Mouse (Mus musculus) MEL (cell line): ENCODE measurements around the gene Tspyl4. TPM values are rescaled to one million over a fixed set of nuclear protein-coding genes. Genes with fewer than 3 reads are reported as not detected.

Experiments
- DNase-seq: peaks from one replicate; pipeline ENCODE4 v3.0.0; 2011; ENCODE audit warnings: low read depth, low spot score
- H3K27ac ChIP-seq: 2 replicates; pipeline ENCODE4 v1.5.1; 2012; ENCODE audit warnings: low read depth, mild to moderate bottlenecking, control low read depth, low read length, moderate library complexity; ENCODE audit not compliant: control insufficient read depth
- H3K27me3 ChIP-seq, 2 experiments: fragments of 150-350 bp in 1 of 2; sonication (generic) in 1 of 2; 2 replicates each; pipeline ENCODE4 v1.6.1; 2012; ENCODE audit warnings: low read length in 2 of 2, mild to moderate bottlenecking in 2 of 2, improper control_type of control experiment in 1 of 2, moderate library complexity in 1 of 2; ENCODE audit not compliant: insufficient read depth in 2 of 2, control insufficient read depth in 1 of 2
- H3K36me3 ChIP-seq, 2 experiments: 2 replicates each; pipeline ENCODE4 v1.6.1; 2012 to 2014; ENCODE audit warnings: low read length in 2 of 2, improper control_type of control experiment in 1 of 2, inconsistent platforms in 1 of 2, mild to moderate bottlenecking in 1 of 2; ENCODE audit not compliant: insufficient read depth in 2 of 2, control insufficient read depth in 1 of 2
- H3K4me1 ChIP-seq, 2 experiments: fragments of 150-350 bp in 1 of 2; sonication (generic) in 1 of 2; 2 replicates each; pipeline ENCODE4 v1.6.1; 2012; ENCODE audit warnings: low read length in 2 of 2, improper control_type of control experiment in 1 of 2, mild to moderate bottlenecking in 1 of 2; ENCODE audit not compliant: insufficient read depth in 2 of 2, control insufficient read depth in 1 of 2
- H3K4me3 ChIP-seq, 2 experiments: fragments of 150-350 bp in 1 of 2; sonication (generic) in 1 of 2; 2 replicates each; pipeline ENCODE4 v1.5.1; 2012; ENCODE audit warnings: low read depth in 2 of 2, low read length in 2 of 2, mild to moderate bottlenecking in 2 of 2, moderate library complexity in 2 of 2, control low read depth in 1 of 2, improper control_type of control experiment in 1 of 2; ENCODE audit not compliant: control insufficient read depth in 1 of 2, insufficient read depth in 1 of 2
- H3K79me2 ChIP-seq: 2 replicates; pipeline ENCODE4 v1.6.1; 2012; ENCODE audit warnings: mild to moderate bottlenecking, low read length, moderate library complexity; ENCODE audit not compliant: control insufficient read depth, poor library complexity, insufficient read depth
- H3K9ac ChIP-seq: 2 replicates; pipeline ENCODE4 v1.6.1; 2012; ENCODE audit warnings: low read depth, mild to moderate bottlenecking, control low read depth, low read length, moderate library complexity; ENCODE audit not compliant: control insufficient read depth, poor library complexity, severe bottlenecking
- H3K9me3 ChIP-seq: fragments of 150-350 bp; sonication (generic); replicated peaks from 2 replicates; pipeline ENCODE4 v1.6.1; 2012; ENCODE audit warnings: mild to moderate bottlenecking, low read length, improper control_type of control experiment, moderate library complexity; ENCODE audit not compliant: insufficient read depth
- CTCF ChIP-seq, 3 experiments: IDR thresholded peaks in 2 of 3; conservative IDR thresholded peaks in 1 of 3; 2 replicates each; pipeline ENCODE4 v1.5.1; 2011 to 2012; ENCODE audit warnings: low read length in 3 of 3, low read depth in 2 of 3, mild to moderate bottlenecking in 2 of 3, improper control_type of control experiment in 1 of 3, inconsistent platforms in 1 of 3, mixed read lengths in 1 of 3, moderate library complexity in 1 of 3; ENCODE audit not compliant: control insufficient read depth in 1 of 3, insufficient read depth in 1 of 3, poor library complexity in 1 of 3, severe bottlenecking in 1 of 3
- E2F4 ChIP-seq: IDR thresholded peaks from 2 replicates; pipeline ENCODE4 v1.6.1; 2011; ENCODE audit warnings: low read depth, low read length, improper control_type of control experiment, borderline replicate concordance
- EP300 ChIP-seq, 2 experiments: IDR thresholded peaks; 2 replicates each; pipeline ENCODE4 v1.6.1; 2011; ENCODE audit warnings: improper control_type of control experiment in 2 of 2, low read length in 2 of 2, low read depth in 1 of 2, mild to moderate bottlenecking in 1 of 2
- ETS1 ChIP-seq: IDR thresholded peaks from 2 replicates; pipeline ENCODE4 v1.6.1; 2012; ENCODE audit warnings: low read depth, mild to moderate bottlenecking, inconsistent platforms, low read length, improper control_type of control experiment, moderate library complexity
- GABPA ChIP-seq: IDR thresholded peaks from 2 replicates; pipeline ENCODE4 v1.6.1; 2012; ENCODE audit warnings: low read depth, mild to moderate bottlenecking, inconsistent platforms, low read length, improper control_type of control experiment, moderate library complexity
- JUND ChIP-seq: IDR thresholded peaks from 2 replicates; pipeline ENCODE4 v1.6.1; 2011; ENCODE audit warnings: low read depth, mild to moderate bottlenecking, improper control_type of control experiment, low read length
- MAX ChIP-seq: IDR thresholded peaks from 2 replicates; pipeline ENCODE4 v1.6.1; 2011; ENCODE audit warnings: low read length, improper control_type of control experiment
- MEF2A ChIP-seq: IDR thresholded peaks from 2 replicates; pipeline ENCODE4 v1.6.1; 2014; ENCODE audit warnings: low read depth, mild to moderate bottlenecking, inconsistent platforms, low read length, improper control_type of control experiment; ENCODE audit not compliant: poor library complexity, insufficient replicate concordance, severe bottlenecking; ENCODE audit errors: extremely low read depth
- MXI1 ChIP-seq: IDR thresholded peaks from 2 replicates; pipeline ENCODE4 v1.6.1; 2011; ENCODE audit warnings: mild to moderate bottlenecking, low read depth, low read length, improper control_type of control experiment
- MYC ChIP-seq: IDR thresholded peaks from 2 replicates; pipeline ENCODE4 v1.6.1; 2011; ENCODE audit warnings: low read depth, mild to moderate bottlenecking, low read length, improper control_type of control experiment, moderate library complexity
- POLR2A ChIP-seq, 2 experiments: IDR thresholded peaks; 2 replicates each; pipeline ENCODE4 v1.6.1; 2011 to 2012; ENCODE audit warnings: low read length in 2 of 2, mild to moderate bottlenecking in 2 of 2, control low read depth in 1 of 2, improper control_type of control experiment in 1 of 2, low read depth in 1 of 2, moderate library complexity in 1 of 2; ENCODE audit not compliant: control insufficient read depth in 1 of 2, insufficient read depth in 1 of 2, poor library complexity in 1 of 2
- POLR2AphosphoS2 ChIP-seq: IDR thresholded peaks from 2 replicates; pipeline ENCODE4 v1.6.1; 2011; ENCODE audit warnings: low read length, improper control_type of control experiment
- RAD21 ChIP-seq: IDR thresholded peaks from 2 replicates; pipeline ENCODE4 v1.6.1; 2011; ENCODE audit warnings: mild to moderate bottlenecking, low read depth, low read length, improper control_type of control experiment
- SMC3 ChIP-seq: IDR thresholded peaks from 2 replicates; pipeline ENCODE4 v1.6.1; 2011; ENCODE audit warnings: low read depth, low read length, improper control_type of control experiment
- TBP ChIP-seq: IDR thresholded peaks from 2 replicates; pipeline ENCODE4 v1.8.0; 2011; ENCODE audit warnings: low read depth, low read length, improper control_type of control experiment
- TCF12 ChIP-seq: IDR thresholded peaks from 2 replicates; pipeline ENCODE4 v1.6.1; 2014; ENCODE audit warnings: low read depth, mild to moderate bottlenecking, inconsistent platforms, low read length, improper control_type of control experiment, moderate library complexity
- USF1 ChIP-seq: IDR thresholded peaks from 2 replicates; pipeline ENCODE4 v1.6.1; 2014; ENCODE audit warnings: low read depth, mild to moderate bottlenecking, inconsistent platforms, low read length, improper control_type of control experiment, moderate library complexity
- USF2 ChIP-seq, 2 experiments: IDR thresholded peaks; 2 replicates each; pipeline ENCODE4 v1.6.1; 2011 to 2012; ENCODE audit warnings: improper control_type of control experiment in 2 of 2, low read length in 2 of 2, borderline replicate concordance in 1 of 2, inconsistent platforms in 1 of 2, low read depth in 1 of 2, mild to moderate bottlenecking in 1 of 2; ENCODE audit not compliant: insufficient read depth in 1 of 2
- ZKSCAN1 ChIP-seq: IDR thresholded peaks from 2 replicates; pipeline ENCODE4 v1.6.1; 2012; ENCODE audit warnings: low read depth, mild to moderate bottlenecking, inconsistent platforms, low read length, improper control_type of control experiment, moderate library complexity
- ZMIZ1 ChIP-seq: IDR thresholded peaks from 2 replicates; pipeline ENCODE4 v1.6.1; 2012; ENCODE audit warnings: low read depth, mild to moderate bottlenecking, inconsistent platforms, low read length, improper control_type of control experiment, moderate library complexity
- polyA plus RNA-seq, 2 experiments: library from polyadenylated mRNA; stranded (reverse) in 1 of 2; unstranded in 1 of 2; fragments of >175 nt in 1 of 2; fragments of >200 nt in 1 of 2; gene quantifications; 2 replicates each; pipeline versions ENCODE4 v1.2.1 to v1.2.4; 2012; ENCODE audit warnings: low replicate concordance in 2 of 2, low read depth in 1 of 2; ENCODE audit not compliant: insufficient read length in 2 of 2, insufficient read depth in 1 of 2, missing spikeins in 1 of 2
- total RNA-seq: library from RNA; depleted of rRNA; stranded (reverse); fragments of 300-350 nt; gene quantifications from 2 replicates; pipeline ENCODE4 v1.2.3, GENCODE M21; 2012

Tspyl4 gene
- total and polyA plus RNA-seq, 3 experiments = 0.04 to 0.08 TPM; not detected in 1

GRCm38 (mm10) chr10:34267312-34268070 is 29.8 kb upstream of the Tspyl4 start:
- Histone ChIP-seq H3K4me3 (0 out of 4 replicates have a peak overlapping the region, but pooled peaks of 1 of the 2 experiments have one; percentile 24), H3K79me2 (no peaks in the 10 kb centered on the region), H3K27me3 (no peaks in the 10 kb centered on the region), H3K36me3 (no peaks in the 10 kb centered on the region), H3K9ac (no peak overlapping the region), H3K27ac (no peak overlapping the region), H3K9me3 (no peaks in the 10 kb centered on the region), H3K4me1 (no peaks in the 10 kb centered on the region)
- TF ChIP-seq MAX (0 out of 2 replicates have a peak, but pooled peaks have one; percentile 16), TCF12 (no peak), EP300 (IDR thresholded peaks at IDR 0.05; ENCODE audit: low read depth in 1 of 2, low read length in 2 of 2) (no peak)
- DNase-seq = no peak

GRCm38 (mm10) chr10:34271681-34272080 is 25.6 kb upstream of the Tspyl4 start:
- no peaks in the 10 kb centered on the region for H3K4me1 ChIP-seq
- DNase-seq = no peak
- no peak for TF ChIP-seq ZMIZ1
- no peak for TF ChIP-seq ZKSCAN1
- TF ChIP-seq USF1 = no peak
- TF ChIP-seq ETS1 = no peak
- no peak for TF ChIP-seq E2F4
- no peak for TF ChIP-seq TCF12
- TF ChIP-seq MYC = no peak
- no peak for TF ChIP-seq SMC3
- no peak for TF ChIP-seq CTCF (IDR thresholded peaks at IDR 0.05 in 2 of 3, conservative IDR thresholded peaks at IDR 0.05 in 1 of 3; ENCODE audit: control insufficient read depth in 1 of 3, insufficient read depth in 1 of 3, low read depth in 2 of 3, low read length in 3 of 3, poor library complexity in 1 of 3, severe bottlenecking in 1 of 3)
- TF ChIP-seq EP300 (IDR thresholded peaks at IDR 0.05; ENCODE audit: low read depth in 1 of 2, low read length in 2 of 2) = no peak
- TF ChIP-seq TBP = no peak
- TF ChIP-seq MEF2A = no peak
- TF ChIP-seq POLR2AphosphoS2 = no peak
- TF ChIP-seq GABPA = no peak
- no peak for TF ChIP-seq RAD21
- TF ChIP-seq POLR2A (IDR thresholded peaks at IDR 0.05; ENCODE audit: control insufficient read depth in 1 of 2, insufficient read depth in 1 of 2, low read depth in 1 of 2, low read length in 2 of 2, poor library complexity in 1 of 2) = no peak
- TF ChIP-seq MXI1 = no peak
- no peak for TF ChIP-seq JUND
- no peak for TF ChIP-seq USF2 (IDR thresholded peaks at IDR 0.05; ENCODE audit: borderline replicate concordance in 1 of 2, insufficient read depth in 1 of 2, low read depth in 1 of 2, low read length in 2 of 2)
- no peaks in the 10 kb centered on the region; a peak in 1 of 4 replicates for H3K27me3 ChIP-seq
- H3K4me3 ChIP-seq = no peak overlapping the region
- no peak overlapping the region for H3K27ac ChIP-seq
- H3K9ac ChIP-seq = no peak overlapping the region
- no peaks in the 10 kb centered on the region for H3K79me2 ChIP-seq
- H3K9me3 ChIP-seq = no peaks in the 10 kb centered on the region
- H3K36me3 ChIP-seq = no peaks in the 10 kb centered on the region
